Mouse (Mus musculus) liver, postnatal 0 days (tissue): ENCODE data around the gene Macf1. TPM values are rescaled to one million over a fixed set of nuclear protein-coding genes. Genes with fewer than 3 reads are reported as not detected.

Source experiments
- ATAC-seq: fragments of 200-750 bp; cut with Nextera tagmentation; 2 replicates; pipeline ENCODE4 v1.8.0; 2017; ENCODE audit warnings: mild to moderate bottlenecking, moderate library complexity
- DNase-seq: peaks from one replicate; pipeline ENCODE4 v3.0.0-alpha.2; 2016
- H3K27ac ChIP-seq: fragments of 300-500 bp; sonication (generic); 2 replicates; pipeline ENCODE4 v1.5.1; 2014; ENCODE audit warnings: antibody characterized with exemption, moderate library complexity, mild to moderate bottlenecking, low read depth
- H3K27me3 ChIP-seq: fragments of 300-500 bp; sonication (generic); 2 replicates; pipeline ENCODE4 v1.6.1; 2014; ENCODE audit warnings: low read length, control low read depth, mixed read lengths; ENCODE audit not compliant: insufficient read depth
- H3K36me3 ChIP-seq: fragments of 300-500 bp; sonication (generic); replicated peaks from 2 replicates; pipeline ENCODE4 v1.6.1; 2014; ENCODE audit warnings: mild to moderate bottlenecking, control low read depth, low read length, moderate library complexity, mixed read lengths; ENCODE audit not compliant: insufficient read depth
- H3K4me1 ChIP-seq: fragments of 300-500 bp; sonication (generic); 2 replicates; pipeline ENCODE4 v1.6.1; 2014; ENCODE audit warnings: antibody characterized with exemption, mild to moderate bottlenecking, control low read depth; ENCODE audit not compliant: insufficient read depth
- H3K4me2 ChIP-seq: fragments of 300-500 bp; sonication (generic); 2 replicates; pipeline ENCODE4 v1.6.1; 2014; ENCODE audit warnings: low read depth, mild to moderate bottlenecking, low read length, moderate library complexity, mixed read lengths
- H3K4me3 ChIP-seq: fragments of 300-500 bp; sonication (generic); 2 replicates; pipeline ENCODE4 v1.5.1; 2014; ENCODE audit warnings: low read depth, low read length
- H3K9ac ChIP-seq: fragments of 300-500 bp; sonication (generic); replicated peaks from 2 replicates; pipeline ENCODE4 v1.6.1; 2014; ENCODE audit warnings: mild to moderate bottlenecking, moderate library complexity
- H3K9me3 ChIP-seq: fragments of 300-500 bp; sonication (generic); 2 replicates; pipeline ENCODE4 v1.6.1; 2016; ENCODE audit warnings: mild to moderate bottlenecking, control low read depth, low read length, mixed read lengths
- CTCF ChIP-seq: sonication (generic); IDR thresholded peaks from 2 replicates; pipeline ENCODE4 v1.5.1; 2016; ENCODE audit warnings: antibody characterized with exemption, low read depth
- EP300 ChIP-seq: IDR thresholded peaks from 2 replicates; pipeline ENCODE4 v1.6.1; 2016; ENCODE audit warnings: antibody characterized with exemption, low read depth, mild to moderate bottlenecking
- WGBS: fragments of 180-500 bp; shearing (Covaris S2); extraction: QIAGEN DNeasy Blood & Tissue Kit; methylation state at CpG from one replicate; pipeline ENCODE4 v1.1.7; 2014; ENCODE audit not compliant: insufficient replicate concordance; 5-methylcytosine and 5-hydroxymethylcytosine counted together
- polyA plus RNA-seq: library from polyadenylated mRNA; unstranded; fragments of >200 nt; fragmentation: Nextera tagmentation; extraction: Ambion mirVana; gene quantifications from 2 replicates; pipeline ENCODE4 v1.2.1, GENCODE M21; 2015

The Macf1 gene
- polyA plus RNA-seq, 1 experiment from 2014 or later: 11.3 TPM

GRCm38 (mm10) chr4:123717574-123718433 lies 33.6 kb upstream of the Macf1 start, which contains the start of gene Ndufs5:
TSS of gene Ndufs5 (minus strand) at chr4:123718202.
- WGBS: under 1% methylated on average over 40 of the region's 40 CpGs
- ATAC-seq (peak; percentile 100), DNase-seq (peak; percentile 98)
- H3K9me3 ChIP-seq: no peaks in the 10 kb centered on the region
- no peaks in the 10 kb centered on the region; the same call in 1 of the 2 replicates for H3K36me3 ChIP-seq
- H3K27me3 ChIP-seq: no peaks in the 10 kb centered on the region
- H3K4me1 ChIP-seq: no peaks in the 10 kb centered on the region
- H3K27ac ChIP-seq: peak within 1 kb of the TSS; percentile 74
- peak within 1 kb of the TSS; percentile 56 for H3K4me2 ChIP-seq
- H3K4me3 ChIP-seq: peak within 1 kb of the TSS; percentile 83
- H3K9ac ChIP-seq: peak within 1 kb of the TSS; percentile 91
- no peak for TF ChIP-seq CTCF
- TF ChIP-seq EP300: no peak

GRCm38 (mm10) chr4:123712431-123712830 lies 28.3 kb upstream of the Macf1 start:
- 86% methylated on average over 1 of the region's 3 CpGs for WGBS
- peaks cover 4% of the 10 kb centered on the region; the same call in 1 of the 2 replicates for H3K36me3 ChIP-seq
- H3K4me1 ChIP-seq: no peaks in the 10 kb centered on the region
- ATAC-seq: no peak
- TF ChIP-seq EP300 (no peak), CTCF (no peak)
- H3K4me2 ChIP-seq: no peak overlapping the region
- H3K4me3 ChIP-seq: no peak overlapping the region
- no peak overlapping the region for H3K9ac ChIP-seq
- H3K27me3 ChIP-seq: no peaks in the 10 kb centered on the region
- no peak for DNase-seq
- H3K9me3 ChIP-seq: no peaks in the 10 kb centered on the region
- H3K27ac ChIP-seq: no peak overlapping the region

GRCm38 (mm10) chr4:123707340-123707739 lies 23.2 kb upstream of the Macf1 start:
- no peaks in the 10 kb centered on the region for H3K9me3 ChIP-seq
- TF ChIP-seq CTCF (no peak), EP300 (no peak)
- 0 out of 2 replicates have a peak, but pooled peaks cover 3% of the 10 kb centered on the region for H3K36me3 ChIP-seq
- no peak overlapping the region for H3K9ac ChIP-seq
- no peak overlapping the region for H3K27ac ChIP-seq
- whole genome bisulfite sequencing: 88% methylated on average over 5 of the region's 5 CpGs
- ATAC-seq (no peak), DNase-seq (no peak)
- no peak overlapping the region for H3K4me2 ChIP-seq
- H3K27me3 ChIP-seq: no peaks in the 10 kb centered on the region
- no peaks in the 10 kb centered on the region for H3K4me1 ChIP-seq
- no peak overlapping the region for H3K4me3 ChIP-seq

GRCm38 (mm10) chr4:123705340-123705739 lies 21.2 kb upstream of the Macf1 start:
- Histone ChIP-seq H3K36me3 (no peaks in the 10 kb centered on the region), H3K27ac (no peak overlapping the region), H3K27me3 (no peaks in the 10 kb centered on the region), H3K4me1 (no peaks in the 10 kb centered on the region), H3K4me3 (no peak overlapping the region), H3K4me2 (no peak overlapping the region), H3K9ac (no peak overlapping the region), H3K9me3 (no peaks in the 10 kb centered on the region)
- no peak for DNase-seq
- no peak for ATAC-seq
- no peak for TF ChIP-seq EP300
- TF ChIP-seq CTCF: no peak
- WGBS: 90% methylated on average over 2 of the region's 2 CpGs

GRCm38 (mm10) chr4:123693384-123693783 lies 9.2 kb upstream of the Macf1 start:
- TF ChIP-seq CTCF (no peak), EP300 (no peak)
- Histone ChIP-seq H3K4me3 (no peak overlapping the region), H3K9ac (no peak overlapping the region), H3K27ac (no peak overlapping the region), H3K27me3 (no peaks in the 10 kb centered on the region), H3K4me2 (no peak overlapping the region), H3K4me1 (no peaks in the 10 kb centered on the region), H3K9me3 (no peaks in the 10 kb centered on the region), H3K36me3 (no peaks in the 10 kb centered on the region)
- 80% methylated on average over 12 of the region's 12 CpGs for WGBS
- DNase-seq (no peak), ATAC-seq (no peak)

- H3K4me1 ChIP-seq: no peaks in the 10 kb centered on the region
- no peak for ATAC-seq
- H3K9me3 ChIP-seq: no peaks in the 10 kb centered on the region
- no peaks in the 10 kb centered on the region for H3K36me3 ChIP-seq
- H3K9ac ChIP-seq: no peak overlapping the region
- H3K4me2 ChIP-seq: no peak overlapping the region
- no peak overlapping the region for H3K4me3 ChIP-seq
- TF ChIP-seq EP300 (no peak), CTCF (no peak)
- no peak for DNase-seq
- peaks cover 4% of the 10 kb centered on the region; the same call in 1 of the 2 replicates for H3K27me3 ChIP-seq
- WGBS: 81% methylated on average over 3 of the region's 3 CpGs
- no peak overlapping the region for H3K27ac ChIP-seq
These were observed 7.9 kb upstream of the Macf1 start for GRCm38 (mm10) chr4:123692071-123692470.
